Mouse (Mus musculus) kidney, embryonic 16.5 days (tissue): ENCODE data around the gene Lpin3. TPM values are rescaled to one million over a fixed set of nuclear protein-coding genes. Genes with fewer than 3 reads are reported as not detected.

Experiments used
- ATAC-seq: fragments of 200-750 bp; cut with Nextera tagmentation; 2 replicates; pipeline ENCODE4 v1.8.0; 2017; ENCODE audit warnings: moderate TSS enrichment; ENCODE audit not compliant: low FRiP score, low TSS enrichment
- H3K27ac ChIP-seq: fragments of 300-500 bp; sonication (generic); 2 replicates; pipeline ENCODE4 v1.5.1; 2014; ENCODE audit warnings: low read length
- H3K27me3 ChIP-seq: fragments of 300-500 bp; sonication (generic); 2 replicates; pipeline ENCODE4 v1.6.1; 2014; ENCODE audit warnings: low read length, control low read depth, mixed read lengths; ENCODE audit not compliant: insufficient read depth
- H3K36me3 ChIP-seq: fragments of 300-500 bp; sonication (generic); 2 replicates; pipeline ENCODE4 v1.6.1; 2014; ENCODE audit warnings: low read length, control low read depth, mixed read lengths; ENCODE audit not compliant: insufficient read depth
- H3K4me1 ChIP-seq: fragments of 300-500 bp; sonication (generic); 2 replicates; pipeline ENCODE4 v1.6.1; 2014; ENCODE audit warnings: low read length, control low read depth, mixed read lengths; ENCODE audit not compliant: insufficient read depth
- H3K4me2 ChIP-seq: fragments of 300-500 bp; sonication (generic); replicated peaks from 2 replicates; pipeline ENCODE4 v1.6.1; 2014; ENCODE audit warnings: low read depth, low read length
- H3K4me3 ChIP-seq: fragments of 300-500 bp; sonication (generic); 2 replicates; pipeline ENCODE4 v1.5.1; 2014; ENCODE audit warnings: mild to moderate bottlenecking, low read length
- H3K9ac ChIP-seq: fragments of 300-500 bp; sonication (generic); replicated peaks from 2 replicates; pipeline ENCODE4 v1.6.1; 2014; ENCODE audit warnings: low read length
- H3K9me3 ChIP-seq: fragments of 300-500 bp; sonication (generic); 2 replicates; pipeline ENCODE4 v1.6.1; 2016; ENCODE audit warnings: low read length, control low read depth
- WGBS: fragments of 180-500 bp; shearing (Covaris S2); extraction: QIAGEN DNeasy Blood & Tissue Kit; methylation state at CpG from one replicate; pipeline ENCODE4 v1.1.7; 2014; 5-methylcytosine and 5-hydroxymethylcytosine counted together
- polyA plus RNA-seq: library from polyadenylated mRNA; unstranded; fragments of >200 nt; fragmentation: Nextera tagmentation; extraction: Ambion mirVana; gene quantifications from 2 replicates; pipeline ENCODE4 v1.2.1, GENCODE M21; 2015

Lpin3 gene
- polyA plus RNA-seq, 1 experiment from 2014 or later = 3.5 TPM

- Histone ChIP-seq H3K4me1 (no peaks in the 10 kb centered on the region), H3K4me3 (no peak overlapping the region), H3K4me2 (no peak overlapping the region), H3K27ac (no peak overlapping the region), H3K27me3 (no peaks in the 10 kb centered on the region), H3K36me3 (no peaks in the 10 kb centered on the region), H3K9me3 (no peaks in the 10 kb centered on the region), H3K9ac (no peak overlapping the region)
- ATAC-seq = no peak
- WGBS = 82% methylated on average over 2 of the region's 2 CpGs
Measured at GRCm38 (mm10) chr2:160865266-160865665, 15.2 kb upstream of the Lpin3 start.

GRCm38 (mm10) chr2:160869446-160869845, 11.0 kb upstream of the Lpin3 start:
- Histone ChIP-seq H3K4me1 (peaks cover 16% of the 10 kb centered on the region), H3K36me3 (no peaks in the 10 kb centered on the region), H3K4me2 (no peak overlapping the region), H3K9me3 (no peaks in the 10 kb centered on the region), H3K9ac (no peak overlapping the region), H3K27ac (no peak overlapping the region), H3K4me3 (no peak overlapping the region), H3K27me3 (no peaks in the 10 kb centered on the region)
- WGBS = 76% methylated on average over 3 of the region's 3 CpGs
- ATAC-seq = no peak

- Histone ChIP-seq H3K4me3 (peak overlapping the region; percentile 24), H3K27me3 (no peaks in the 10 kb centered on the region), H3K9ac (no peak overlapping the region), H3K36me3 (no peaks in the 10 kb centered on the region), H3K4me2 (peak overlapping the region; percentile 43), H3K9me3 (no peaks in the 10 kb centered on the region; the same call in 1 of the 2 replicates), H3K27ac (peak overlapping the region; percentile 43; the same call in 1 of the 2 replicates), H3K4me1 (peaks cover 16% of the 10 kb centered on the region)
- WGBS = 75% methylated on average over 3 of the region's 3 CpGs
- ATAC-seq = no peak
Measured at GRCm38 (mm10) chr2:160871310-160871709, 9.2 kb upstream of the Lpin3 start.

GRCm38 (mm10) chr2:160872395-160872794, 8.1 kb upstream of the Lpin3 start:
- no peaks in the 10 kb centered on the region for H3K36me3 ChIP-seq
- peak overlapping the region; percentile 95 for H3K9ac ChIP-seq
- no peaks in the 10 kb centered on the region; the same call in 1 of the 2 replicates for H3K9me3 ChIP-seq
- WGBS = 0% methylated on average over 30 of the region's 47 CpGs
- H3K4me2 ChIP-seq = peak overlapping the region; percentile 85
- peak overlapping the region; percentile 95 for H3K4me3 ChIP-seq
- peaks cover 16% of the 10 kb centered on the region for H3K4me1 ChIP-seq
- H3K27ac ChIP-seq = peak overlapping the region; percentile 98
- H3K27me3 ChIP-seq = no peaks in the 10 kb centered on the region
- peak; percentile 90 for ATAC-seq

GRCm38 (mm10) chr2:160872890-160873382, 7.5 kb upstream of the Lpin3 start, which contains the start of gene Zhx3:
Gene Zhx3, minus strand, starts transcription at chr2:160872998.
- no peaks in the 10 kb centered on the region for H3K27me3 ChIP-seq
- no peaks in the 10 kb centered on the region; the same call in 1 of the 2 replicates for H3K9me3 ChIP-seq
- H3K36me3 ChIP-seq = no peaks in the 10 kb centered on the region
- peaks cover 16% of the 10 kb centered on the region for H3K4me1 ChIP-seq
- WGBS = under 1% methylated on average over 38 of the region's 48 CpGs
- peak within 1 kb of the TSS; percentile 95 for H3K4me3 ChIP-seq
- H3K9ac ChIP-seq = peak within 1 kb of the TSS; percentile 95
- ATAC-seq = peak; percentile 98
- peak within 1 kb of the TSS; percentile 98 for H3K27ac ChIP-seq
- H3K4me2 ChIP-seq = peak within 1 kb of the TSS; percentile 85

GRCm38 (mm10) chr2:160874231-160874877, 6.1 kb upstream of the Lpin3 start:
- Histone ChIP-seq H3K4me1 (peaks cover 16% of the 10 kb centered on the region), H3K27ac (peak overlapping the region; percentile 34; the same call in 1 of the 2 replicates), H3K4me3 (no peak overlapping the region), H3K27me3 (no peaks in the 10 kb centered on the region), H3K9ac (no peak overlapping the region), H3K4me2 (no peak overlapping the region), H3K9me3 (no peaks in the 10 kb centered on the region; the same call in 1 of the 2 replicates), H3K36me3 (no peaks in the 10 kb centered on the region)
- 69% methylated on average over 5 of the region's 5 CpGs for WGBS
- ATAC-seq = no peak

- no peak overlapping the region for H3K4me3 ChIP-seq
- H3K9me3 ChIP-seq = no peaks in the 10 kb centered on the region; the same call in 1 of the 2 replicates
- WGBS = 89% methylated on average over 4 of the region's 4 CpGs
- H3K4me1 ChIP-seq = peaks cover 12% of the 10 kb centered on the region
- H3K9ac ChIP-seq = no peak overlapping the region
- no peak overlapping the region for H3K27ac ChIP-seq
- H3K36me3 ChIP-seq = no peaks in the 10 kb centered on the region
- ATAC-seq = no peak
- no peaks in the 10 kb centered on the region for H3K27me3 ChIP-seq
- H3K4me2 ChIP-seq = no peak overlapping the region
Measured at GRCm38 (mm10) chr2:160876115-160876514, 4.4 kb upstream of the Lpin3 start.

- H3K4me3 ChIP-seq = no peak overlapping the region
- no peaks in the 10 kb centered on the region for H3K9me3 ChIP-seq
- no peak overlapping the region for H3K27ac ChIP-seq
- no peaks in the 10 kb centered on the region for H3K36me3 ChIP-seq
- H3K4me1 ChIP-seq = no peaks in the 10 kb centered on the region
- no peak for ATAC-seq
- H3K9ac ChIP-seq = no peak overlapping the region
- no peak overlapping the region for H3K4me2 ChIP-seq
- H3K27me3 ChIP-seq = no peaks in the 10 kb centered on the region
- 56% methylated on average over 6 of the region's 6 CpGs for WGBS
Measured at GRCm38 (mm10) chr2:160881462-160882101, 1.1 kb downstream of the Lpin3 start.

- H3K9me3 ChIP-seq = no peaks in the 10 kb centered on the region
- H3K9ac ChIP-seq = no peak overlapping the region
- H3K36me3 ChIP-seq = no peaks in the 10 kb centered on the region
- no peak for ATAC-seq
- H3K27me3 ChIP-seq = no peaks in the 10 kb centered on the region
- H3K27ac ChIP-seq = no peak overlapping the region
- H3K4me3 ChIP-seq = no peak overlapping the region
- H3K4me1 ChIP-seq = peaks cover under 1% of the 10 kb centered on the region; the same call in 1 of the 2 replicates
- WGBS = 80% methylated on average over 5 of the region's 5 CpGs
- H3K4me2 ChIP-seq = no peak overlapping the region
Measured at GRCm38 (mm10) chr2:160882436-160882835, 2.0 kb downstream of the Lpin3 start.

GRCm38 (mm10) chr2:160883912-160884311, 3.4 kb downstream of the Lpin3 start:
- Histone ChIP-seq H3K4me2 (no peak overlapping the region), H3K9ac (no peak overlapping the region), H3K9me3 (no peaks in the 10 kb centered on the region), H3K4me3 (no peak overlapping the region), H3K27ac (no peak overlapping the region), H3K4me1 (peaks cover 6% of the 10 kb centered on the region; the same call in 1 of the 2 replicates), H3K36me3 (no peaks in the 10 kb centered on the region), H3K27me3 (no peaks in the 10 kb centered on the region)
- no peak for ATAC-seq
- 79% methylated on average over 4 of the region's 4 CpGs for WGBS
